Mouse (Mus musculus) common myeloid progenitor, adult 5-6 weeks (primary cell): ENCODE results near the gene Ehbp1. TPM values are rescaled to one million over a fixed set of nuclear protein-coding genes. Genes with fewer than 3 reads are reported as not detected.

Source experiments
- ATAC-seq: replicated peaks from 2 replicates; pipeline ENCODE4 v1.8.0; 2016; ENCODE audit warnings: low read depth, mild to moderate bottlenecking, moderate TSS enrichment, inconsistent platforms; ENCODE audit not compliant: poor library complexity, severe bottlenecking
- total RNA-seq: library from RNA; stranded (forward); fragments of 200-1000, 187-1606 nt; gene quantifications from 2 replicates; pipeline ENCODE4 v1.2.3, GENCODE M21; 2017

Gene Ehbp1
- 5.2 and 7.1 TPM in 2 replicates for total RNA-seq

DNA sequence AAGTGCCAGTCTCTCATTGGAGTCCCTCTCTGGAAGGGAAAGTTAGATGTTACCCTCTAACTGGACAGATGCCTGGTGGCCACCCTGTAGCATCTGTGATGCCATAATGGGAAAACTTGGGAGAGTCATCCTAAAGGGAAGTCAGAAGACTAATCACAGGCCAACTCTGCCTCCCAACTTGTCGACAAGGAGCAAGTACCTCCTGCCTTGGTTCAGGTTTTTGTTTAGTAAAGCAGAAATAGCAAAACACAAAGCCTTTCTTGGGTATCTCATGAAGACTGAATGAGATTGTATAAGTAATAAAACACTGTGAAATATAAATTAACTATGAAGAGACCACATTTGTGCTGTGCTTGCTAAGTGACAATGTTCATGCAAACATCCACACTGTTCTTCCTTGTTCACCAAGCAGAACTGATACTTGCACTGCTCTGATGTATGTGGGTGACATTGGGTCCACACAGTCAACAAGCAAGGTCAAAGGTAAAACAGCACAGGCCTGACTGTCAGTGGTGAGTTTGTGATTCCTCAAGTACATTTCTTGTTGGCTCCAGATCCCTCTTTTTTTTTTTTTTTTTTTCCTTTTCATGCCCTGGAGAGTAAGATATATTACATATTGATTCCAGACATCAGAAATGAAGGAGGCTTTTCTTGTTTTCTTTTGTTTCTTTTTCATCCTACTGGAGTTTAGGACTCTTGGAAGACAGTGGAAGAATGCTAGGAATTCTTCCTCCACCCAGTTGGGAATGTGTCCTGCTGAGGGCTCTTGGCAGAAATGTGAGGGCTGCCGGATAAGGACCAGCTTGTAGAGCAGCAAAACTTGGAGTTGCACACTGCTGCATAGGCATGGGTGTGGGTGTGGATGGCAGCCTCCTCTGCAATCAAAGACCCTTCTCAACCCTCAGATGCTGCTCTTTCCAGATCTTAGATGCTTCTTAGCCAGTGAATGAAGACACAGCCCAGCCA is at the start of gene Ehbp1:
Ehbp1 (minus strand) TSS at position 51 of the 966 bp plus-strand sequence.
- no peak for ATAC-seq

DNA sequence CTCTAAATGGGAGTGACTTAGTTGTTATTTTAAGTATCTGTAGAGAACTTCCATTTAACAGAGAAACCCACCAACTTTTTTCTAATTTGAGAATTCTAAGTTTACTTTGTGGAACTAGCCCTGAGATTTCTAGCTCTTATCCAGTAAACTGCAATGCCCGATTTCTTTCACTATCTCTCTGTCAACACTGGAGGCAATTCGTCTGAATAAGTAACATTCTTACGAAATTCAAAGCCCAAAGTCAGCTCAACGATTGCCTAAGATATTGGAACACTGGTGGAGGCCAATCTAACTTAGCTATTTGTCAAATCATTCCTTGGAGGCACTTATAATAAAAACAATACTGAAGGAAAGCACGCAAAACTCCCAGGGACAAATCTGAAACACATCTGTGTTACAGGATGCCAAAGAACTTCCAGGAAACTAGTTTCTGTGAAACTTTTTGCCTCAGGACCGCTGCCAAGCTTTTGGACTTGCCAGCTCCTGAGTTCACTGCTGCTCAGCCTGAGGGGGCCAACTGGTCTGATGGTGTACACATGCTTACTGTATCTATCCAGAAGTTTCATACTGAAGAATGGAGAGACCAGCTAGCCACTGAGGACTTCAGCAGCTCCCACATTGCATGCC is 45.5 kb upstream of the Ehbp1 start:
- no peak for ATAC-seq

DNA sequence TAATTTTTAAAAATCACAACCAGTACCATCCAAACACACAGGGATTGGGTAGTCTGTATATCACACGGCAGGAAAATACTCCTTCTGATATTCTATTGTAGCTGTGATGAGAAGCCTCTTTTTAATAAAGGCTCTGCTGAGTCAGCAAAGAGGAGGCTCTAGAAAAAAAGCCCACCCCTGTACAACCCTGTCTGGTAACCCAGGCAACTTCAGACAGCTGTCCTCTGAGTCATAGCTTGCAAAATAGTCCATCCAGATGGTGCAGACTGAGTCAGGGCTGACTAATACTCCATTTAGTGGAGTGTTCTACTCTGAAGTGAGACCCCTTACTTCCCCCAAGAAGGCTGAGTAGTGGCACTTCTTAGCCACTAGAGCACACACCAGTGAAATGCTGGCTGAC is 41.4 kb upstream of the Ehbp1 start:
- ATAC-seq: no peak

DNA sequence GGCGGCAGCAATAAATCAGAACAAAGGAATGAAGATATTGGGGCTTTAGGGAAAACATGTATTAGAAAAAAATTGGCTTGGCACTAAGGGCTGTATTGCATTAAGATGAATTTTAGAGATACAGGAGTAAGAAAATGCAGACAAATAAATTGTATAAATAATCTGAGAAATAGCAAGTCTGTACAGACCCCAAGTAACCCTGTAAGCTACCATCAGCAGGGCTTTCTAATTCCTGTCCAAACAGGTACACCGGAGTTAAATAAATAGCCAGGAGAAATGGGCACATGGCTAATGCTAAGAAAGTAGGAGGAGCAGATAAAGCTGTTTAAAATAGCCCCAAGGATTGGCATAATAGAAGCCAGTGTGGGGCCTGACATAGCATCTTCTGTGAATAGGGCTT is 32.7 kb upstream of the Ehbp1 start:
- no peak for ATAC-seq

DNA sequence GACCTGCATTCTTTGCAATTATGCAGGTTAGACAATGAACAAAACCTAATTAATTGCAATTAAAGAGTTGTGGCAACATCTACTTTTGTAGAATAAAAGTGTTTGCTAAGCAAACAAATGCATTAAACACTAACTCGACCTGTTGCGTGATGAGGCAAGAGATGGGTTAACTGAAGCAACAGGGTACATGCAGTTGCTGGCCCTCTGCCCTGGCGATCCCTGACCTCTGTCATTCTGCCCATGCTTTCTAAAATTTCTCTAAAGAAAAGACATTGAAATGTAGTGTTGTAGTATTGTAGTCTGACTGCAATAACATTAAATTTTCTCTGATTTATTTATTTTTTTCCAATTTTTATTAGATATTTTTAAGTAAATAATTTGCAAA is 31.2 kb upstream of the Ehbp1 start:
- no peak for ATAC-seq

DNA sequence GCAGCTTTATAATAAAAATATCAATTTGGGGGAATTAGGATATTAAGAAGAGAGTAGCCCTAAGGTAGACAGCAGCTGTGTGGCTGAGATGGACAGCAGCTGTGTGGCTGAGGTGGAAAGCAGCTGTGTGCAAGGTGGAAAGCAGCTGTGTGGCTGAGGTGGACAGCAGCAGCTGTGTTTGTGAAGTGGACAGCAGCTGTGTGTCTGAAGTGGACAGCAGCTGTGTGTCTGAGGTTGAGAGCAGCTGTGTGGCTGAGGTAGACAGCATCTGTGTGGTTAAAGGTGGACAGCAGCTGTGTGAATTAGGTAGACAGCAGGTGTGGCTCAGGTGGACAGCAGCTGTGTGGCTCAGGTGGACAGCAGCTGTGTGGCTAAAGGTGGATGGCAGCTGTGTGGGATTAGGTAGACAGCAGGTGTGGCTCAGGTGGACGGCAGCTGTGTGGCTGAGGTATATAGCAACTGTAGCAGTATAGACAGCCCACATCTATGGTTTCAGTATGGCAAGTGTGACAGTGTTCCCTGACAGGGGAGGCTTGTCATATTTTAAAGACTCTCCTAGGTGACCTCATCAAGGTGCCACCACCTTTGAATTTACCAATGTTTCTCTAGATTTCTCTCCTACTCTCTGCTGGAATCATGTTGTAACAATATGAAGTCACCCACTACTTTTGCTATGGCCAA is 30.7 kb upstream of the Ehbp1 start:
- no peak for ATAC-seq

DNA sequence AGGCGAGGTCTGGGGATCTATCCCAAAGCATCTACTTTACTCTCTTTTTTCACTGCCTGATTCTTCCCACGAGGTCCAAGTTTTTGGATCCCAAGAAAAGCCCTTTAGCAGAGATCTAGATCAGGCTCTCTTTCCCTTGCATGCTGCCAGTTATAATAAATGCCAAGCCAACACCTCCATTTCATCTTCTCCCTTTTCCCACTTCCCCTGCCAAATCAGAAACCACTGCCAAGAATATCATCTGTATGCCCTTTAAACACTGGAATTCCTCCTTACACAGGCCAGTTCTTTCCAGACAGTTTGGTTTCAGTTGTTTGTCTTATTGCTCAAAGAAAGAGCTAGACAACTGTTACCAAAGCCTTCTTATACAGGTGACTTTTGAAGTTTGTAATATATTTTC is 27.7 kb upstream of the Ehbp1 start:
- ATAC-seq: no peak

DNA sequence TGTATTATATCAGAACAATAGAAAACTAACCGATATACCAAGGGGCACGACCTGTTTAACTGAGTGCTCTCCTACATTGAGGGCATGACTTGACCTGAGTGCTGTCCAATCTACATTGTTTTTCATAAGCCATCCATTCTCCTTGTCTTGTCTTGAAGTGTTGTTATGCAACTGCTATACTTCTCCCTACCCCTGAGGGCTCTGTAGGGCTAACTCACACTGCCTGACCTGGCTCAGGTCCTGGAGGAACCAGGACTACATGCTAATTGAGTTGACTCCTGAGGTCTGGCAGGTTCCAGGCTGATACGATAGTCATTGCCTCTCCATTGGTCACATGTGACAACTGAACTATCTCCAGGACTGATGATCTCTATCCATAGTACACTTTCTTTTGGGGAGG is 26.5 kb upstream of the Ehbp1 start:
- no peak for ATAC-seq

DNA sequence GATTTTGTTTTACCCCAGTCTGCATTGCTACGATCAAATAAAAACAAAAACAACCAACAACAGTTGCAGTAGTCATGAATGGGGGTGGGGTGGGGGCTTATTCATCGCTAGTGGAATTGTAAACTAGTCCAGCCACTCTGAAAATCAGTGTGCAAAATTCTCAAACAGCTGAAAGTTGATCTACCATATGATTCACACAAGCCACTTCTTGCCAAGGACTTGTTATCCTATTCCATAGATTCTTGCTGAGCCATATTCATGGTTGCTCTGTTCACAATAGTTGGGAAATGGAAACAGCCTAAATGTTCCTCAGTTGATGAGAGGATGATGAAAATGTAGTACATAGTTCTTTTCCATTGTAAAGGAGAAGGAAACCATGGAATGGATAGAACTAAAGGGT is 24.4 kb upstream of the Ehbp1 start:
- ATAC-seq: no peak

DNA sequence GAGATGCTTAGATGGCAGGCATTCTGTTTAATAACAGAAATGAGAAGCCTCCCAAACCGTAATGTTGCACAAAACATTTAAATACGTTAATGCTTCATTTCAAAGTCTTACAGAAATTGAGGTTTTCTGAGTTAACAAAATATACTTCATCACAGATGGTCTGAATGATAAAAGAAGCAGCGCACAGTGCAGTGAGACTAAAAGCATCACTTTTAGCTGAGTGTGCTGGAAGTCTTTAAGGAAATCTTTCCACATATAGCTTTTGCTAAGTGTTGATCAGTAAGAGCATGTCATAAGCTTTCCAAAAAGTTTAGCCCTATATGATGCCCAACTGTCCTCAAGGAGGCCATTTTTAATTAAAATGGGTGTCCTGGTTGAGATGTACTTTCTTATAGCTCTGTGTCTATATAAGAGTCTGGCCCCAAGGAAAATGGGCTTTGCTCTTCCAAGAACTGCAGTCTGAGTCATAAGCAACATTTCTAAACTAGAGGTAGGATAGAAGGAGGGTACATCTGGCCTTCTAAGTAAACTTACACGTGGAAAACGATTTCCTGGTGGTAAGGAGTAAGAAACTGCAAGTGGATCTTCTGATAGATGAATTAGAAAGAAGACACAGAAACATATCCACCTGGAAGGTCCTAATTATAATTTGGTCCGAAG is 12.0 kb upstream of the Ehbp1 start:
- ATAC-seq: no peak

DNA sequence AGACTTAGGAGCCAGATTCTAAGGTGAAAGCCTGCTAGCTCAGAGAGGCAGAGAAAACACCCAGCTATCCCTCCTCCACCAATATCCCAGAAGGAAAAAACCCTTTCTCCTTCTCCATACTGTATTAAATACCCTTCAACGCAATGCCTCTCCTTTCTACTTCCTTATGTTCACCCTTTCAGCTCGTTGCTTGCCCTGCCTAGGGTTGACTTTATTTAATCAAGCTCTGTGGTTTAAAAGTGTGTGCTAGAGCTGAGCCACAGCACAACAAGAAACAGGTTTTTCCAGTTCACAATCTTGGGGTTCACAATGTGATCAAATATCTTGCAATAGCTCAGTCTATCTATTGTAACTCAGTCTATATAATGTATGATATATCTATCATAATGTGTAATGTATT is 7.9 kb upstream of the Ehbp1 start:
- ATAC-seq: no peak

DNA sequence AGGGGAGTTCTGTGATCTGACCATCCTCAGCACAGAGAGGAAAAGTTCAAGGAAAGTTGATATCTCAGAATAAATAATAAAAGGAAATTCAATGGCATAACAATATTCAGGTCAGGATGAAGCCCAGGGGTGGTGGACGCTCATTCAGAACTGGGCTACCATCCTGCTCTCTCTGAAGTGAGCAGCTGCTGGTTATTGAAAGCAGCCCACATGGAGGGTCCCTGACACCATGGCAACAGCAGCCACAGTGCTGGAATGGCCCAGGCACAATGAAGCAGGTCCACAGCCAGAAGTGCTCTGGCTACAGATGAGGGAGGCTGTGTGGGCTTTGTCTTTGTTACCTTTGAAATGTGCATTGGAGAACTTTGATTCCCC is 6.4 kb upstream of the Ehbp1 start:
- no peak for ATAC-seq

DNA sequence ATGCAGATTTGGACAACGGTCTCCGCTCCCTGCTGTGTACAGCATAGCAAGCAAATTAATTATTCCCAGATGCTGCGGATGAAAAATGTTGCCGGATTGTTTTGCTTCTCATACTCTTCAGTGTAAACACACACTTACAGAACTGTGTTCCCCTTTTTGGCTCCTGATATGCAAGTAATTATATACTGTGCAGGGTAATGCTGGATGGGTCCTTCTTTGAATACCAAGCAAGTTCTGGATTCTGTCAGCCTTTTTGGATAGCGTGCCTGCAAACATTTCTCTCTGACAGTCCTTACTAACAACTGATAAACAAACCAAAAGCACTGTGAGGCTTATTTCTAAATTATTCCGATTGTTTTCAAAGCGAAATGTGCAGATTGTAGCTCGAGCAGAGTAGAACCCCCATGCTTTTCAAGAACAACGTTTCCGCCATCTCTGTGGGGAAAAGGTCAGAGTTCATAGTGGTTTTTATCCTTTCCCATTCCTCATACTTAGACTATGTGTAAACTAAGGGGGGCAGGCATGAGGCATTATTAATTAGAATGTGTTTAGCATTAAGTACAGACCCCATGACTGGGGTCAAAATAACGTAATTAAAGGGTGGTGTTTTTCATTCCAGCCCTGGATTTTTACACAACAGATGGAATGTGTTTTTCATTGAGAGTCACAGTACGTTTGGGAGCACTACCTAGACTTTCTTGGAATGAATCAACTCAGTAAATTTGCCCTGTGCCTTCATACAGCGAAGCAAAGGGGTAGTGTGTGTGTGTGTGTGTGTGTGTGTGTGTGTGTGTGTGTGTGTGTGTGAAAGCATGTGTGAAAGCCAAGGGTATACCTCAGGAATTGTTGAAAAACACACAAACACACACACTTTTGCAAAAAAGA is 5.8 kb upstream of the Ehbp1 start:
- no peak for ATAC-seq

DNA sequence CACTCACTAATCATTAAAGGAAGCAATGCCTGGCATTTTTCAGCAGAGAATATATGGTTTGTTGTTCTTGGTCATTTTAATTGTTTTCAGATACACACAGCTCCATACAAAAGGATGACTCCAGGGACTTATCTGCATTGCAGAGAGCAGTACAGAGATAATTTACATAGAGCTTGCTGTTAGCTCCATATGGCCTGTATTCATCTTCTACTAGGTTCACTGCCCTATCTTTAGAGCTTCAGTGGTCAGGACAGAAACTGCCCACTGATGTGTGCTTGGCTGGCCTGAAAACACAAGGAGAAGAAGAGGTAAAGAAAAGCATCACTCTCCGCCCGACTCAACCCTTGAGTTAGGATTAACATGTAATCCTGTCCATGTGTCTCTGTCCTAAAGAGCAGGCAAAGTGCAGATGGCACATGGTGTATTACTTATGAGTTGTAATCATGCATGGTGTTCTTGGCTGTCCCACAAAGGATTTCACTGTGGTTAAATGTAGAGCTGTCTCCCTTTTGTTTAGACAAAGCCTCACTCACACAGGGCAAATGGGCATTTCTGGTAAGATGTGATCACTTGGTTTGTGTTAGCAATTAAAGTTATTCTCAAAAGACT is 14.7 kb downstream of the Ehbp1 start:
- ATAC-seq: no peak

DNA sequence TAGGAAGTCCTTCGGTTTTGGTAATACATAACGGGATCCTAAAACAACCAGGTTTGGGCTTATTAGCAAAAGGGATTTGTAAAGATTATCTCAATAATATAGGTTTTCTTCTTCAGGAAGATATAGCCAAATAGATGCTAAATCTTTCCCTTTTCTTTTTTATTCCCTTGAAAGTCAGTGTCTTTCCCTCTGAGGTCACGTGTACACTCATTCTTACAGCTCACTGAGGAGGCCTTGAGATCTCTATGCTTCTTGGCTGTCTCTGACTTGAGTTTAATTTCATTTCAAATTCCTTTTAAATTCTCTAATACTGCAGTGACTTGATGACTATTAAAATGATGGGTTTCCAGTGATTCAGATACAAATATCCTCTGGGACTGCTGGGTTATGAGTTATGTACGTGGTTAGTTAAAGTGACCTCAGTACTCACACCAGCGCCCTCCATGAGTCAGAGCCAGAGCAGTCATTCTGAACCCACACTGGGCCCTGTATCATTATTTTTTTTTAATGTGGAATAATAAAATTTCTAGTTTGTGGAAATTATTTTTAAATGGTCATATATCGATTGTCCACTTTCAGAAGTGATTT is 24.2 kb downstream of the Ehbp1 start:
- no peak for ATAC-seq

DNA sequence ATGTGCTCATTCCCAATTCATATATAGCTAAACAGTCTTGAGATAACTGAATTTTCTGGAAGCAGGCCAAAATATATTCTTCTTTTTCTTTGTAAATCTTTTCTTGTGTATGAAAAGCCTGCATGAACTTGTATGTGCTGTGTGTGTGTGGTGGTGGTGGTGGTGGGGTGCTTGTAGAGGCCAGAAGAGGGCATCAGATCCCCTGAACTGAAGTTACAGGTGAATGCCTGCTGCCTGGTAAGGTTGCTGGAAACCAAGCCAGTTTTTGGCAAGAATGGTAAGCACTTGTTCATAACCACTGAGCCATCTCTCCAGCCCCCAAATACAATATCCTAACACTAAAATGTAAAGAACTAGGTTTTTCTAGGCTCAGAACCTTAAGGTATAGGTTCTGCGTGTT is 26.3 kb downstream of the Ehbp1 start:
- ATAC-seq: no peak

DNA sequence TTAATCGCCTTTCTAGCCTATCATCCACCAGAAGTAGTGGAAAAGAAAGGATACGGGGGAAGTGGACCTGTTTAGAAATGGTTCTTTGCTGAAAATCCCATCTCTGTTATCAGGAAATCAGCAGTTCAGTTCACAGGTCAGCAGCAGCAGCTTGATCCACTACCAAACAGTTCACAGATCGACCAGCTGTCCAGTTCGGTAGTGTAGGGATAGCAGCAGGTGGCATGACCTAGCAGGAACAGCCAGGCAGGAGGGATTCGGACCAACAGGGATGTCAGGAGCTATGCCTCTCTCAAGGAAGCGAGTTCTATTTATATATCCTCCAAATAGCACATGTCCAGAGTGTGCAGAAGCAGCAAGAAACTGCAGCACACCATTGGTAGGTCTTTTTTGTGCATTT is 40.9 kb downstream of the Ehbp1 start:
- no peak for ATAC-seq

DNA sequence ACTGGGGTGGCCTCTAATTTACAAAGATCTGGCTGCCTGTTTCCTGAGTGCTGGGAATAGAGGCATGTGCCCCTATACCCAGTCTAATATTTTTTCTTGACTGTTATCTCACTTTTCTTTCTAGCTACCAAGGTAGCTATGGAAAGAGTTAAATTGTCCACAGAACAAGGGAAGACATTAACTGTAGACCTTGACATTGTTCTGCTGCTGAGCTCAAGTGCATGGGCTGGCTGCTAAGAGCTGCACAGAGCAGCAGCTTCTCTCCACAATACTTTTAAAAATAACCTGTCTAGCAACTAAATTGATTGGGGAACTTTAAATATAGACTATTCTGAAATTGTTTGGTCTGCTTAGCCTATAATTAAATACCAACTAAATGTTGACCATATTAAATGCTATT is 52.9 kb downstream of the Ehbp1 start:
- ATAC-seq: no peak

DNA sequence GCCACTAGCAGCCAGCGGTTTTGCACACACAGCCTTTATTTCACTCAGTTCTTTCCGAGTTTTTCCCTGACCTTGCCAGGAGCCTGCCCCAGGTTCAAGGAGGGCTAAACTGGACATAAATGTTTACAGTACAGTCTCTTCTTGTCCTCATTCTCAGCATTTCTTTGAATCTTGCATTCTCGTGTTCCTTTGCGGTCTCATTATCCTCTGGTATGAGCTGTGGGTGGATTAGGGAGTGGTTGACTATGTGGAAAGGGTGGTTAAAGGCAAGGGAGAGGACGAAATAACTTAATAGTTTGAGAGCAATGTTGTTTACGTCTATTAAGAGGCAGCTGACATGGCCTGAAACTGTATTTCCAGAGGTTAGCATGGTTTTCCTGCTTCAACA is 54.6 kb downstream of the Ehbp1 start:
- 0 out of 2 replicates have a peak, but pooled peaks have one; percentile 1 for ATAC-seq
